Mouse (Mus musculus) heart, adult 11 months (tissue): ENCODE results near the gene Safb.

Experiments used
- DNase-seq: peaks from one replicate; pipeline ENCODE4 v3.0.0; 2022

Safb gene

DNA sequence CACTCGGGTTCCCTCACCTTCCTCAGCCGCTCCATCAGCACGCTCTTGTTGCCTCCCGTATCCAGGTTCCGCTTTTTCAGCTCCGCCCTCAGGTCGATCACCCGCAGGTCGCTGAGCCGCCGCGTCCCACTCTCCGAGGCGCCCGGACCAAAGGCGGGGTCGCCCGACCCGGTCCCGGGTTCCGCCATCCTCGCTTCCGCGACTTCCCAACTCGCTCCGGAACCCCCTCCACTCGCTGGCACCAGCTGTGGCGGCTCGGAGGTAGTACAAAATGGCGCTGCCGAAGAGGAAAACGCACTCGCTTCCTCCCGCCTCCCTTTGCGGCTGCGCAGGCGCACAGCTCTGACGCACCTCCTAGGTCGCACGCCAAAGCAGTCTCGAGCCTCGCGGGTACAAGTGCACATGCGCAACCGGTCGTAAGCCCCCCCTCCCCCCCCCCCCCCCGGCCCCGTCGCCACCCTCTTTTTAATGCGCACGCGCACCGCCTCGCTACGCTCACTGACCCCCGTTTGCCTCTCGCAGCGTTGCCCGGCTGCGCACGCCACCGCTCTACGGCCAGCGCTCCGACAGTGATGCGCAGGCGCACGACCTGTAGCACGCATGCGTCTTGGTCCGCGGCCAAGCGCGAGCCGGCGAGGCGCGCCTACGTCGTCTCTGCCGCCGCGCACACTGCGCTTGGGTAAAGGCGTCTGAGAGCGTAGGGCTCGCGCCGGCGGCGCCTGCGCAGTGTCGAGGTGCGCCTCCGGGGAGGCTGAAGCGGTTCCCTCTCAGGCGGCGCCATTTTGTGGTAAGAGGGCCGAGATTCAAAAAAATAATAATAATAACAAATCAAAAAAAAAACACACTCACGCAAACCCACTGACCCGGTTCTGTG is at the start of gene Safb, which contains the start of gene Safb2:
Gene Safb, plus strand, starts transcription at position 569 of the 874 bp plus-strand sequence.
Gene Safb2, minus strand, starts transcription at position 329 of the 874 bp plus-strand sequence.
- DNase-seq = peak; percentile 100

DNA sequence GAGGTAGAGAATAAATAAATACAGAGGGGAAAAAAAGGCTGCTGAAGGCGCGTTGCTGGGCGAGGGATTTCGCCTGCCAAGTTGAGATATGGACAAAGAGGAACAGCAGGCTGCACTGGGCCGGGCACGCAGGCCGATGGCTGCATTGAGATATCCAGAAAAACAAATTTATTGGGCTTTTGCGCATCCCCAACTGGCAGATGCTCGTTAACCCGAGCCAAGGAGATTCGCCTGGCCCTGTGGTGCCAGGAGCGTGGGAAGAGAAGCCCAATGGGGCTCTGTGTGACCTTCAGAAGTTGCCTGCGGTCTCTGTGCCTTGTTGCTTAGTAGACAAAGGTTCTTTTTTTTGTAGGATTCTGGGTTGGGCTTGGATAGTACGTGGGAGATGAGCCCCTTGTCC is 48.4 kb upstream of the Safb start:
- no peak for DNase-seq

- DNase-seq = no peak
These were observed 47.8 kb upstream of the Safb start for GRCm38 (mm10) chr17:56536874-56537273.

DNA sequence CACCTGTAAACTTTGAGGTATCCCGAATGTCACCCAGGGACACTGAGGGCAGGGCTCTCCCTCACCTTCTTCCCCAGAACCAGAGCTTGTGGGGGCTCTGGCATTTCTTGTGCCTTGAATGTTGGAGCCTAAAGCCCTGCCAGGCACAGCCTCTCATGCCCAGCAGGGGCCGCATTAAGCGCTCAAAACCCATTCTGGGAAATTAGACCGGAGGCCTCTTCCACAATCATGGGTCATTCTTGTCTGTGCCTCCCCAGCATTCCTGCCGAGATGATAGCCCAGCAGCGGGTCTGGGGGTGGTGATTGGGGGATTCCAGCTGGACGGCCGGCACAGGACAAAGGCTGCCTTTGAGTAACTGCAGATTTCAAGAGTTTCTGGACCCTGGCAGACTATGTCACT is 46.7 kb upstream of the Safb start:
- no peak for DNase-seq

DNA sequence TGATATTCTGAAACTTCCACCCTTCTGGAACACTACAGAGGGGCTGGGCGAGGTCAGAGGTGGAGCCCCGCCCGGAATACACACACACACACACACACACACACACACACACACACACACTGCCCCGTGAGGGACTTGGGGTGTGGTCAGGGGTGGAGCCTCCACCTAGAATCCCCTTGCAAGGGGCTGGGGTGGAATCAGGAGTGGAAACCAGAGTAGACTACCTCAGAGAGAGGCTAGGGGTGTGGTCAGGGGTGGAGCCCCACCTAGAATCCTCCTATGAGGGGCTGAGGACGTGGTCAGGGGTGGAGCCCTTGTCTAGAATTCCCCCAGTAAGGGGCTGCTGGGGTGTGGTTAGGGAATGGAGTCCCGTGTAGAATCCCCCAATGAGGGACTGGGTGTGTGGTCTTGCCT is 44.1 kb upstream of the Safb start:
- DNase-seq = no peak

DNA sequence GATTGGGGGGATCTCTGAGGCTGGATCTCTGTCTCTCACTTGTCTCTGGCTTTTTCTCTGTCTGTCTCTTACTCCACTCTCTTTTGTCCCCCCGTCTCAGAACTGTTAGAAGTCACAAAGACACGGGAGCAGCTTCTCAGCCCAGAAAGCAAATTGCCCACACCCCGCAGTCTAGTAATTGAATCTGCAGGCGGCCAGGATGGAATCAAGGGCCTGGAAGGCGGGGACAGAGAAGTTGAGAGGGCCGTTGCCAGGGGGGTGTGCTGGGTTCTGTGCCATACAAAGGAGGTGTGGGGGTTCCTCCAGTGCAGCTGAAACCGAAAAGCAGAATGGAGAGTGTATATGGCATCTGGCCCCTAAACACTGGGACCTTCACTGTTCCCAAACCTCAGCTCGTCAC is 41.9 kb upstream of the Safb start:
- no peak for DNase-seq

DNA sequence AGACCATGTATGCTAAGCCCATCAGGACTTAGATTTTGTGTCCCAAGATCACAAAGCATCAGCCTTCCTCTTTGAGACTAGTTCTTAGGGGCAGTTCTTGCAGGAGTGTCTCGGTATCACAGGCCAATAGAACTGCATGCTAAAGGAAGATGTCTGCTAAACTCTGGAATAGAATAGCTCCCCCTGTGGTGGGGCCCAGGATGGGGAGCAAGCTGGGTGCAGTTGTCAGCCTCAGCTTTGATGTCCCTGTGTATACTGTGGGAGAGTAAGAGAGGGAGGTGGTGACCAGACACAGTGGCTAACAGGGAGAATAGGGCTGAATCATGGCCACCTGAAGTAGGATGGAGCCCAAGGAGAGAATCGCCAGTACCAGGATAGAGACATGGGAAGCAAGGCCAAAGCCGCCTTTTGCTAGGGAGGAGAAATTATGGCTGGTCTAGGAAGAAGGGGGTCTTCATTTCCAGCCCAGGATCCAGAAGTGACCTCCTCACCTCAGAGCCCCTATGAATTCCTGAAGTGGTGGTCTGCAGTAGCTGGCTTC is 40.9 kb upstream of the Safb start:
- DNase-seq = peak; percentile 70

DNA sequence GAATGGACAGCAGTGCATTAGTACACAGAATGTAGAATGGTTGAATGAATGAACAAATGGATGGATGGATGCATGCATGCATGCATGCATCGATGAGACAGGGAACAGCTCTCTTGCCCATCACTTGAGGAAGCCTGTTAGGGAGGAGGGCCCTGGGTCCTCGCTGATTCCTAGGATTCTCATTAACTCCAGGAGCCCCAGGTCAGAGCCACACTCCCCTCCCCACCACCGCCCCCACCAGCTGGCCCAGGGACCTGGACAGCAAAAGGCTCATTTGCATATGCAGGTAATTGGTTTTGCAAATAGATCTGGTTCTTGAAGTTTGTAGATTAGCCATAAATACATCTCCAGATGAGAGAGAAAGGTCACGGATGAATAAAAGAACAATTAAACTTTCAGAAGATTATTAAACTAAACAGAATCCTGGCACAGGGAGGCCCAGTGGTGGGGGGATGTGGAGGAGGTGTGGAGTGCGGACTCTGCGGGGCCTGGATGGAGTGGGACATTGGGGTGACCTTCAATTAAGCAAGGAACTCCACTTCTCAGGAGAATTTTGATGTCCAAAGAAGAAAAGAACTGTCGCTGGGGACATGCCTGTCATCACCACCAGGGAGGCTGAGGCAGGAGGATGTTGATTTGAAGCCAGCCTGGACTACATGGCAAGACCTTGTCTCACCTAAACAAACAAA is 39.8 kb upstream of the Safb start:
- DNase-seq = peak; percentile 74

- peak; percentile 36 for DNase-seq
These were observed 38.7 kb upstream of the Safb start for GRCm38 (mm10) chr17:56545945-56546344.

- peak; percentile 68 for DNase-seq
These were observed 38.0 kb upstream of the Safb start for GRCm38 (mm10) chr17:56546576-56546975.

DNA sequence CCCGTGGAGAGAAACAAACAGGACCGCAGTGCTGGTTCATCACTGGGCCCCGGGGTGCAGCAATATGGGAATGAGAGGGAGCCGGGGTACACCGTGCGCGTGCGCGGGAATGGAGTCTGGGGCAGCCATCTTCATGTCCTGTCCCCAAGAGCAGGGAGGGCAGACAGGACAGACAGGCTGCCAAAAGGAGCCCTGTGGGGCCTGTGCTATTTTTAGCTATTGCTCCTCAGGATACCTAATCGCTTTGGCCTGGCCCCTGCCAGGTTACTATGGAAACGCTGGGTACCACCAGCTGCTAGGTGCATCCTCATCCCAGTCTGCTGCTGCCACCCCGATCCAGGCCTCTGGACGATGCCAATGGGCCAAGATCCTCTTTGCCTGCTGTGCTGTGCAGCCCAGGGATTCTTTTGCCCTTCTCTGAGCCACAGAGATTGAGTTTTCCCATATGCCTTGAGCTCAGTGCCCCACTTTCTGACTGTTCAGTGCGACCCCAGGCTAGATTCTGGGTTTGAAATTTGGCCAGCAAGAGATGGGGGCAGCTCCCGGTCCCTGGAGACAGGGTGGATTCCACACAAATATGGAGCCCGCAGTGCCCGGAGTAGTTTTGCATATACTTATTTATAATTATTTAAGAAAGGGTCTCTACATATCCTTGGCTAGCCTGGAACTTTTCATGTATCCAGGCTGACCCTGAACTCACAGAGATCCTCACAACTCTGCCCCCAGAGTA is 37.3 kb upstream of the Safb start:
- peak; percentile 93 for DNase-seq

- DNase-seq = peak; percentile 84
These were observed 36.6 kb upstream of the Safb start for GRCm38 (mm10) chr17:56547846-56548604.

- peak; percentile 77 for DNase-seq
These were observed 36.0 kb upstream of the Safb start for GRCm38 (mm10) chr17:56548605-56549105.

- DNase-seq = peak; percentile 83
These were observed 33.7 kb upstream of the Safb start for GRCm38 (mm10) chr17:56550784-56551475.

DNA sequence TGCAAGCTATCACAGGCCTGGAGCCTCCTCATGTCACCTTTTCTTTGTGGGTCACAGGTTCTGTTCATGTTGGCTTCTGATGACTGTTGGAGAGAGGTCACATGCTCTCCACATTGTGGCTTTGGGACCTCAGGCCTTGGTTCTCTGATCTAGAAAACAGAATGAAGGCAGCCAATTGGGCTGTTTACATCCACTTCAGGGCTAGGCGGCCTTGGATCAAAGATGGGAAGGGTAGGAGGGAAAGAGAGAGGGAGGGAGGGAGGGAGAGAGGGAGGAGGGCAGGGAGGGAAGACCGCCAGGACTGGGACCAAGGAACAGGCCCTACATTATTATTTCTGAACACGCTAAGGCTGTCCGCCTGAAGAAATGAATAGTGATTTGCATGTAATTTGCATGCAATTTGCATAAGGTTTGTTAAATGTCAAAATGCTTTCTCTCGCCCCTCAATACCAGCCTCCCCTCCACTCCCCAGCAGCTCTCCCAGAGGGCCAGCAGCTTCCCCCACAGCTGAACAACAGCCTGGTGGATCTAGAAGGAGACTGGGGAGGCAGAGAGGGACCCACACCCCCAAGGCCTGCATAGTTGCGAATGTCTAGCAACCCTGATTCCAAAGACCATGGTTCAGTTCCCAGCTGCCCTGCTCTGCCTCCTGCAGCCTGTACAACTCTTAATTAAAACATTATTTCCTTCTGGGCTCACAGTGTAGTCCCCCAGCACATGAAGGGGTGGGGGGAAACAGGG is 32.6 kb upstream of the Safb start:
- DNase-seq = peak; percentile 73

DNA sequence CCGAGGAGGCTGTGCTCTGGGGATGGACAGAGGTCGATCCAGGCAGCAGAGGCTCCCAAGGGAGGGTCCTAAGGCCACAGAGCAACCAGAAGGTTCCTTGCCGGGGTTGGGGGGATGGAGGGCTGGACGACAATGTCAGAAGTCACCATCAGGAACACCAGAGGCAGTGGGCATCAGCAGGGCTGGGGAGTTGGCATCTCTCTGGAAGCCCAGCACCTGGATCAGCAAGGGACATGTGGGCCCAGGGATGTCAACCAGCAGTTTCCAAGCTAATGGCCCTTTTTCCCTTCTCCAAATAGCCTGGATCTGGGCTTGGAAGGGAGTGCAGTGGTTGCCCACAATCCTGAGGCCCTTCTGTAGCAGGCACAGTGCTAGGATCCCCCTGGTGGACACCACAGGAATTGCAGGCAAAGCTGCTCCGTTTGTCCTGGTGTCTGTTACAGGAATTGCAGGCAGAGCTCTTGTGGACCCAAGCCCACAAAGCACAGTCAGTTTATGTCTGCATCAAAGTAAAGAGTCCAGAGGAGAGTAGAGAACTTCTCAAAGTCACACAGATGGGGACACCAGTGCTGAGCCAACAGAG is 31.8 kb upstream of the Safb start:
- peak; percentile 93 for DNase-seq

DNA sequence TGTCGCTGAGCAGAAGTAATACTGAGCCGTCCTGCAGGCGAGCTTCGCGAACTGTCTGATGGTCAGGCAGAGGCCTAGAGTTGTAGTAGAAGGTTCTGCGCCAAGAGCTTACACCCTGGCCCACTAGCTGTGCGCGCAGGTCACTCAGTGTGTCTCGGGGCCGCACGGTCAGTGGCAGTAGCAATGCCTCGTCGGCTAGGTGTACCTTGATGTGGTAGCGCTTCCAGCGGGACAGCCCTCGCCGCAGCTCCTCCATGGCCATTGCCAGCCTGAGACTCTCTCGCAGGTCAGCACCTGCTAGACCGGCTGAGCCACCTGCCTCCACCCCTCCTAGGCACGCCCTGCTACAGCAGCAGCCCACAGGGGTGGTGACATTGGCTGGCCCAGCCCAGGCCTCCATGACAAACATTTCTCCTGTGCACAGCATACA is 30.5 kb upstream of the Safb start, which contains the start of gene Gm20219:
Gene Gm20219, minus strand, starts transcription at position 266 of the 430 bp plus-strand sequence.
- peak; percentile 88 for DNase-seq

- DNase-seq = peak; percentile 94
These were observed 26.2 kb upstream of the Safb start for GRCm38 (mm10) chr17:56558448-56558847.

DNA sequence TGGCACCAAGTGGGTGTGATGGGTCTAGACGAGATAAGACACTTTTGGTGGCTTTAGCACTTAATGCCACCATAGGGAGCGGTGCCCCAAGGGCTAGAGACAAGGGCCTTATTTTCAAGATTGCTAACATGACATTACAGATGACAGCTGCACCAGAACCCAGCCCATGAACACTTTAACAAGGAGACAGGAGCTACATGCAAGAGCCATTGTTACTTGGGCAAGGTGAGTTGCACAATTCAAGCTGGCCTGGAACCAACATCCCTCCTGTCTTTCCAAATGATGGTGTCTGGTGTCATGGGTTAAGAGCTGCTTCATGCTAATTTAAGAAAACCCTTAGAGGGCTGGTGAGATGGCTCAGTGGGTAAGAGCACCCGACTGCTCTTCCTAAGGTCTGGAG is 25.2 kb upstream of the Safb start:
- no peak for DNase-seq

DNA sequence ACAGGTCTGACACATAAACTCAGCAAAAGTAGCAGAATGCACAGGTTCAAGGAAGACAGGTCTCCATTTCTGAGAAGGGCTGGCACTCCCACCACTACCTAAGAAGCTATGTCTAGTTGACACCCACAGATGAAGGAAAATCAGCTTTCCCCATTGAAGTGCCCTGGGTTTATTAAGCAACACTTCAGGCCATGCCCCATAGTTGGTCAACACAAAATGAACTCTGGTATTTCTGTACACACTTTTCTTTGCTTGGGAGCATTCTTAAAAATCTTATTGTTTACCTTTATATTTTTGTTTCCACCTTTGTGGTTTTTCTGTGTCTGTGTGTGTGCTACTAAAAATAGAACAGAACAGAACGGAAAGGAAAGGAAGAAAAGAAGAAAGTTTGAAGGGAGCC is 24.5 kb upstream of the Safb start:
- no peak for DNase-seq
